Mouse (Mus musculus) liver, embryonic 13.5 days (tissue): Measurements from ENCODE around the gene Pfkfb4. TPM values are rescaled to one million over a fixed set of nuclear protein-coding genes. Genes with fewer than 3 reads are reported as not detected.

ENCODE experiments used
- ATAC-seq: fragments of 200-750 bp; cut with Nextera tagmentation; 2 replicates; pipeline ENCODE4 v1.8.0; 2017; ENCODE audit warnings: low read depth, mild to moderate bottlenecking, moderate number of reproducible peaks, moderate library complexity
- DNase-seq: peaks from one replicate; pipeline ENCODE4 v3.0.0; 2022
- H3K27ac ChIP-seq: fragments of 300-500 bp; sonication (generic); 2 replicates; pipeline ENCODE4 v1.5.1; 2015; ENCODE audit warnings: moderate library complexity, mild to moderate bottlenecking, inconsistent platforms
- H3K27me3 ChIP-seq: fragments of 300-500 bp; sonication (generic); 2 replicates; pipeline ENCODE4 v1.6.1; 2015; ENCODE audit warnings: mild to moderate bottlenecking, inconsistent platforms
- H3K36me3 ChIP-seq: fragments of 300-500 bp; sonication (generic); 2 replicates; pipeline ENCODE4 v1.6.1; 2015; ENCODE audit warnings: mild to moderate bottlenecking, inconsistent platforms
- H3K4me1 ChIP-seq: fragments of 300-500 bp; sonication (generic); replicated peaks from 2 replicates; pipeline ENCODE4 v1.6.1; 2015; ENCODE audit warnings: inconsistent platforms
- H3K4me2 ChIP-seq: fragments of 300-500 bp; sonication (generic); 2 replicates; pipeline ENCODE4 v1.6.1; 2015; ENCODE audit warnings: inconsistent platforms, mild to moderate bottlenecking, moderate library complexity
- H3K4me3 ChIP-seq: fragments of 300-500 bp; sonication (generic); replicated peaks from 2 replicates; pipeline ENCODE4 v1.5.1; 2015; ENCODE audit warnings: mild to moderate bottlenecking, inconsistent platforms
- H3K9ac ChIP-seq: fragments of 300-500 bp; sonication (generic); 2 replicates; pipeline ENCODE4 v1.6.1; 2015; ENCODE audit warnings: mild to moderate bottlenecking, inconsistent platforms
- H3K9me3 ChIP-seq: fragments of 300-500 bp; sonication (generic); replicated peaks from 2 replicates; pipeline ENCODE4 v1.6.1; 2016; ENCODE audit warnings: inconsistent platforms
- WGBS: fragments of 180-500 bp; shearing (Covaris S2); methylation state at CpG from one replicate; pipeline ENCODE4 v1.1.7; 2015; ENCODE audit not compliant: insufficient replicate concordance; 5-methylcytosine and 5-hydroxymethylcytosine counted together
- polyA plus RNA-seq: library from polyadenylated mRNA; unstranded; fragments of >200 nt; fragmentation: Nextera tagmentation; extraction: Ambion mirVana; gene quantifications from 2 replicates; pipeline ENCODE4 v1.2.1, GENCODE M21; 2015

The Pfkfb4 gene
- polyA plus RNA-seq, 1 experiment from 2014 or later: 2.3 TPM

DNA sequence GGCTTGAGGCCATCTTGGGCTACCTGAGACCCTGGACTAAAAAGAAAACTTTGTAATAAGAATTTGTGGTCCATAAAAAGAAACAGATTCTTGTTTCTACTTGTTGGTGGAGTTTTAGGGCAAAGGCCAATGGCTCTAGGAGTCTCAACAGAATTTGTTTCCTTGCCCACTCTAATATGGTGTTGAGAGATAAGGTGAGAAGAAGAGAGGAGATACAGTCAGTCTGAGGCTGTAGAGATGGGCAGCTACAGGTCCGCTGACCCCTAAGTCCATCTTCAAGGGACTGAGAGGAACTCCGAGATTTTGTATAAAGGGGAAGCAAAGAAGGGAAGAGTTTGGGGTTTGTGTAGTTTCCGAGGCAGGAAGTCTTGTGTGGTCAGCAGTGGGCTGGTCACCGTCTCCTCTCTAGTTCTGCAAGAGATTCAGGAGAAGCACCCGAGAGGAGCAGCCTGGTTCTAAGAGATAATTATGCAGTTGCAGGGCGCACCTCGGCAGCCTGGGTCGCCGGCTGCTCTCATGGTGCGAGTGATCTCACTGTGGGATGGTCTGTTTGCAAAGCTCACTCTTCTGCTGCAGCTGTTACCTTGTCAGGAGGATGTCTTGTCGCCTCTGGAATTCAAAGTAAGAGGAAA is 25.5 kb downstream of the Pfkfb4 start:
- H3K9ac ChIP-seq: peak overlapping the region; percentile 53
- peak; percentile 65 for DNase-seq
- H3K27ac ChIP-seq: peak overlapping the region; percentile 77
- peak overlapping the region; percentile 52 for H3K4me2 ChIP-seq
- H3K36me3 ChIP-seq: no peaks in the 10 kb centered on the region
- 9% methylated on average over 11 of the region's 11 CpGs for WGBS
- peak; percentile 90 for ATAC-seq
- peaks cover 42% of the 10 kb centered on the region for H3K4me1 ChIP-seq
- H3K9me3 ChIP-seq: no peaks in the 10 kb centered on the region
- H3K27me3 ChIP-seq: peaks cover 3% of the 10 kb centered on the region; the same call in 1 of the 2 replicates
- peak overlapping the region; percentile 5 for H3K4me3 ChIP-seq

DNA sequence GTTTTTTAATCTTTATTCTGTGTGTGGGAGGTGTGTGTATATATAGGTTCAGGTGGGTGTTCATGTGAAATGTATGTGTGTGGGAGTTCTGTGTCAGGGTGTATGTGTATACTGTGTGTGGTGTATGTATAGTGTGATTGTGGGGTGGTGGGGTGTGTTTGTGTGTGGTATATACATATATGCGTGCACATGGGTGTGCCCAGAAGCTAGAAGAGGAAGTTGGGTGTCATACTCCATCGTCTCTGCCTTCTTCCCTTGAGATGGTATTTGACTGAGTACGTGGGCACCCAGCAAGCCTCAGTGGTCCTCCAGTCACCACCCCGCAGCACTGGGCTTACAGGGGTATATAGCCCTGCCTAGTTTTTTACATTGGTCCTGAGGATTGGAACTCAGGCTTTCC is 29.9 kb downstream of the Pfkfb4 start:
- ATAC-seq (no peak), DNase-seq (no peak)
- H3K9ac ChIP-seq: no peak overlapping the region
- H3K27me3 ChIP-seq: no peaks in the 10 kb centered on the region; the same call in 1 of the 2 replicates
- H3K9me3 ChIP-seq: no peaks in the 10 kb centered on the region
- 46% methylated on average over 4 of the region's 4 CpGs for WGBS
- H3K4me1 ChIP-seq: peaks cover 20% of the 10 kb centered on the region
- H3K4me2 ChIP-seq: no peak overlapping the region
- no peak overlapping the region for H3K27ac ChIP-seq
- H3K36me3 ChIP-seq: no peaks in the 10 kb centered on the region
- no peak overlapping the region for H3K4me3 ChIP-seq

DNA sequence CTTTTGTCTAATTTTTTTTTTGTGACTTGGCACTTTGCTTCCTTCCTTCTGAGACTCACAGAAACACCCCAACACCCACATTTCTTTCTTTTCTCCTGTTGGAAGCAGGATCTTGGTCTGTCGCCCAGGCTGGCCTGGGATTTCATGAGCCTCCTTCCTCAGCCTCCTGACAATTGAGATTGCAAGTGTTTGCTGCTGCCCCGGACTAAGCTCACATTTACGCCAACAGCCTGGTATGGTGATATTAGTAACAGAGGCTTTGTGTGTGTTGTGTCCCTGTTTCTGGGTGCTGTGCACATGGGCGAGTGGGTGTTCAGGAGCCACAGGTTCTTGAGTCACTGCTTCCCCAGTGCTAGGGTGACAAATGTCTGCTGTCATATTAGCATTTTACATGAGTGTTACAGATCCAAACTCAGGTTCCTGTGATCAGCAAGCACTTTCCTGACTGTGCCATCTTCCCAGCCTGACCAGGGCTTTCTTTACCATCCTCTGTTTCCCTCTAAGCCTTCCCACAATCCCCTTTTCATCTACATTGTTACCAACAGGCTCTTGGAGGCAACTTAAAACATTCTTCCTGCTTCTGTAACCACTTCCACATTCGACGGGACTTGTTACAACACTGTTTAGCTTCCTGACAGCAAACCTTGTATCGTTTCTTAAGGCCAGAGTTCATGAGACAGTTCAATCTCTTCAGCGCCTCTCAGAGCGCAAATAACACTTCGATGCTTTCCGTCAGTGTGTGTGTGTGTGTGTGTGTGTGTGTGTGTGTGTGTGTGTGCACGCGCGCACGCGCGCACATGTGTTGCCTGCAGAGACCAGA is 31.5 kb downstream of the Pfkfb4 start:
- WGBS: 61% methylated on average over 17 of the region's 17 CpGs
- Histone ChIP-seq H3K27ac (no peak overlapping the region), H3K27me3 (no peaks in the 10 kb centered on the region; the same call in 1 of the 2 replicates), H3K9ac (no peak overlapping the region), H3K4me2 (no peak overlapping the region), H3K4me1 (peaks cover 3% of the 10 kb centered on the region), H3K9me3 (no peaks in the 10 kb centered on the region), H3K4me3 (no peak overlapping the region), H3K36me3 (no peaks in the 10 kb centered on the region)
- ATAC-seq (no peak), DNase-seq (no peak)

DNA sequence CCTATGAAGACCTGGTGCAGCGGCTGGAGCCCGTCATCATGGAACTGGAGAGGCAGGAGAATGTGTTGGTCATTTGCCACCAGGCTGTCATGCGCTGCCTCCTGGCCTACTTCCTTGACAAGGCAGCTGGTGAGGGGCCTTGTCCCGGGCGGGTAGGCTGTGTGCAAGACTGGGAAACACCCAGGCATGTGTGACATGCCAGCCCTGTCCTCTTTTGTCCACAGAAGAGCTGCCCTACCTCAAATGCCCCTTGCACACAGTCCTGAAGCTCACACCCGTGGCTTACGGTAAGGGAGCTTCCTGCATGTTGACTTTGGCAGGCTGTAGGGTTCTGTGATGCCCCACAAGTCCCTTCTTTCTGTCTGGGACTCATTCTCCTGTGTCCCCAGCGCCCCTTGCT is 35.9 kb downstream of the Pfkfb4 start:
- H3K4me2 ChIP-seq: no peak overlapping the region
- H3K36me3 ChIP-seq: no peaks in the 10 kb centered on the region
- H3K4me3 ChIP-seq: no peak overlapping the region
- ATAC-seq: no peak
- no peaks in the 10 kb centered on the region; the same call in 1 of the 2 replicates for H3K27me3 ChIP-seq
- no peak overlapping the region for H3K9ac ChIP-seq
- peaks cover 7% of the 10 kb centered on the region for H3K4me1 ChIP-seq
- H3K27ac ChIP-seq: no peak overlapping the region
- 61% methylated on average over 8 of the region's 8 CpGs for WGBS
- no peaks in the 10 kb centered on the region for H3K9me3 ChIP-seq
- no peak for DNase-seq

DNA sequence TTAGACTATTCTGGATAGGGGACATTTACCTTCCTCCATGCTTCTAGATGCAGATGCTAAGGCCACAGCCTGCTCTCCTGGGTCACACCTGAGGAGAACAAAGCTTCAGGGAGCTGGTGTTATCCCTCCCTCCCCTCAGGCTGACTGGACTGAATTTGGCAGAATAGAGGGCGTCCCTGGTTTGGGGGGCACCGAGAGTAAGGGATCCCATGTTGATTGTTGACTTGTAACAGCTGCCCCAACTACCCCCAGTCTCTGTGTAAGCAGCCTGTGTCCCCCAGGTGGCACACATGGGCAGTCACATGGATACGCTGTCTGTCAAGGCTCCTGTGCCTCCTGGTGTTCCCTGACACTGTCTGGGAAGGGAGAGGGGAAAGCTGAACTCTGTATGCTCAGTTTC is 36.8 kb downstream of the Pfkfb4 start:
- H3K27me3 ChIP-seq: no peaks in the 10 kb centered on the region; the same call in 1 of the 2 replicates
- no peak overlapping the region for H3K4me3 ChIP-seq
- no peak for DNase-seq
- peaks cover 13% of the 10 kb centered on the region for H3K4me1 ChIP-seq
- no peaks in the 10 kb centered on the region for H3K36me3 ChIP-seq
- ATAC-seq: no peak
- H3K27ac ChIP-seq: no peak overlapping the region
- no peaks in the 10 kb centered on the region for H3K9me3 ChIP-seq
- no peak overlapping the region for H3K4me2 ChIP-seq
- 72% methylated on average over 3 of the region's 3 CpGs for WGBS
- H3K9ac ChIP-seq: no peak overlapping the region

DNA sequence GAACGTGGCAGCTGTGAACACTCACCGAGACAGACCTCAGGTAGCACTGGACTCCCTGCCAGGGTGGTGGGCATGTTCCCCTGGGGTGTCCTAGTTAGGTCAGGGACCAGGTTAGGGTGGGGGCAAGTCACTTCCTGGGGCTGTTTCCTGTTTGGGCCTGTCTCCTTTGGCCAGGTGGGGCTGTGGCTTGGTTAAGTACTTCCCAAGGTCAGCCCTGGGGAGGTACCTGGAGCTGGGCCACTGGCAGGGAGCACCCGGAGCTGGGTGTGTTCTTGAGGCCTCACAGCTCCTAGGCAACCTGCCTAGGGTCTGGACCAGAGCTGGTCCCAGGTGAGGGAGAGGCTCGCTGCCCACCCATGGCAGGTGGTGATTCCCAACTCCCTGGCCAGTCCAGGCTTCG is 37.3 kb downstream of the Pfkfb4 start:
- no peak for ATAC-seq
- H3K4me2 ChIP-seq: no peak overlapping the region
- no peaks in the 10 kb centered on the region; the same call in 1 of the 2 replicates for H3K27me3 ChIP-seq
- H3K36me3 ChIP-seq: no peaks in the 10 kb centered on the region
- H3K9me3 ChIP-seq: no peaks in the 10 kb centered on the region
- no peak overlapping the region for H3K4me3 ChIP-seq
- H3K9ac ChIP-seq: no peak overlapping the region
- DNase-seq: no peak
- no peak overlapping the region for H3K27ac ChIP-seq
- H3K4me1 ChIP-seq: peaks cover 13% of the 10 kb centered on the region
- WGBS: 68% methylated on average over 5 of the region's 5 CpGs

DNA sequence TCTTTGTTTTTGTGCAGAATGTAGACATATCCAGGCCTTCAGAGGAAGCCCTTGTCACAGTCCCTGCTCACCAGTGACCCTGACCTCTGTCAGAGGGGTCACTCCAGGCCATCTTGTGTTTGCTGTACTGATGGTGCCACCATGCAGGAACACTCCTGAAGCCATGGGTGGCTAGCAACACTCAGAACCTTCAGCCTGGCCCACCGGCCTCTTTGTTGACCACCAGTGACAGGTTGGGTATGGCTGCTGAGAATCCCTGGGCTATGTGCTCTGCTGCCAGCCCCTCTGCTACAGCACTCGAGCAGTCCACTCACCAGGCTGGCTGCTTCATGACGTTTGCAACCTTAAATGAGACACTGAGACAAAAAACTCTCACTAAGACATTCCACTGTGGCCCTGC is 38.7 kb downstream of the Pfkfb4 start:
- H3K27ac ChIP-seq: no peak overlapping the region
- ATAC-seq (no peak), DNase-seq (no peak)
- peaks cover 13% of the 10 kb centered on the region for H3K4me1 ChIP-seq
- no peaks in the 10 kb centered on the region for H3K9me3 ChIP-seq
- no peaks in the 10 kb centered on the region; the same call in 1 of the 2 replicates for H3K27me3 ChIP-seq
- H3K36me3 ChIP-seq: no peaks in the 10 kb centered on the region
- no peak overlapping the region for H3K4me3 ChIP-seq
- H3K4me2 ChIP-seq: no peak overlapping the region
- 50% methylated on average over 3 of the region's 3 CpGs for WGBS
- H3K9ac ChIP-seq: no peak overlapping the region

DNA sequence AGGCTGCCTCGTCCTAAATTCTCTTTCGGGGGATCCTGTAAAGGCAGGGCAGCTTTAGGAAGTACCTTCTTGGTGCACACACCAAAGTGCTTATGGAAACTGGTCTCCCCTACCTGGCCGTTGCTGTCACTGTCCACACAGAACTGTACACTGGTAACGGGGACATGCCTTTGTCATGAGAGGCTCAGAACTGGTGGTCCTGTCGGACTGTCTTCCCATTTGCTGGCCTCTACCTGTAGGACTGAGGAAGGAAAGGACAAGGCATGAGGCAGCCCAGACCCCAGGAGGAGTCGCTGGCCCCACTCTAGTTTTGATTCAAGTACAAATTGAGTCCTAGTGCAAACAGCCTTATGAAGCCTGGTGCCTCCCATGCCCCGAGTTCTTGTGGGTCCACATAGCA is 39.4 kb downstream of the Pfkfb4 start:
- peaks cover 13% of the 10 kb centered on the region for H3K4me1 ChIP-seq
- no peaks in the 10 kb centered on the region; the same call in 1 of the 2 replicates for H3K27me3 ChIP-seq
- H3K9me3 ChIP-seq: no peaks in the 10 kb centered on the region
- no peak overlapping the region for H3K9ac ChIP-seq
- no peak for DNase-seq
- H3K27ac ChIP-seq: no peak overlapping the region
- H3K36me3 ChIP-seq: no peaks in the 10 kb centered on the region
- no peak overlapping the region for H3K4me3 ChIP-seq
- no peak overlapping the region for H3K4me2 ChIP-seq
- WGBS: 80% methylated on average over 7 of the region's 7 CpGs
- no peak for ATAC-seq

DNA sequence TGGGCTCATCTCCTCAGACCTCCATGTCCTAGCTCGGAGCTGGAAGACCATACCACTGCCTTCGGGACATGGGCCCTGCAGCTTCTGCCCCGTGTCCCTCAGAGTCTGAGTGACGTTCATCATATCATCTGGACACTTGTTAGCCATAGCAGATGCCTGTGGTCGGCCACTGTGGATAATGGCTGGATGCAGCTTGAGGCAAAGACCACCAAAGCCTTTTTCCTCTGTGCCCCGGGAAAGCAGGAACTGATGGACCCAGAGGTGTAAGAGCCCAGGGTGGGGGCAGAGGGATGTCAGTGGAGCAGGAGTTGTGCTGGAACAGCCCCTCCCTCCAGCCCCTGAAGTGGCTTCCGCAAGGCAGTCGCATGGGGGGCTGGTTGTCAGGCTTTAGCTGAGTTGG is 40.1 kb downstream of the Pfkfb4 start:
- no peak overlapping the region for H3K4me2 ChIP-seq
- no peak overlapping the region for H3K27ac ChIP-seq
- no peak overlapping the region for H3K9ac ChIP-seq
- no peaks in the 10 kb centered on the region for H3K36me3 ChIP-seq
- no peak for DNase-seq
- H3K9me3 ChIP-seq: no peaks in the 10 kb centered on the region
- H3K4me3 ChIP-seq: no peak overlapping the region
- peaks cover 13% of the 10 kb centered on the region for H3K4me1 ChIP-seq
- ATAC-seq: no peak
- 67% methylated on average over 8 of the region's 8 CpGs for WGBS
- H3K27me3 ChIP-seq: no peaks in the 10 kb centered on the region; the same call in 1 of the 2 replicates

DNA sequence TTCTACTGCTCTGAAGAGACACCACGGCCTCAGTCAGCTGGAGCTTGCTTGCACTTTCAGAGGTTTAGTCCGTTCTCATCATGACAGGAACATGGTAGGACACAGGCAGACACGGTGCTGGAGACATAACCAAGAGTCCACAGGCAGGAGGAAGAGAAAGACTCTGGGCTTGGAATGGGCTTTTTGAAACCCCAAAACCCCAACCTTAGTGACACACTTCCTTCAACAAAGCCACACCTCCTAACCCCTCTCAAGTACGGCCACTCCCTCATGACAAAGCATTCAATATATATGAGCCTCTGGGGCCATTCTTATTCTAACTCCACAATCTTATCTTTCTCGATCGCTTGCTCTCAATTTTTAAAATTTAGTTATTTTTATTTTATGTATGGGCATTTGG is 40.9 kb downstream of the Pfkfb4 start:
- no peak overlapping the region for H3K9ac ChIP-seq
- no peaks in the 10 kb centered on the region; the same call in 1 of the 2 replicates for H3K27me3 ChIP-seq
- DNase-seq: no peak
- 0 out of 2 replicates have a peak overlapping the region, but pooled peaks have one; percentile 10 for H3K4me2 ChIP-seq
- WGBS: 45% methylated on average over 6 of the region's 6 CpGs
- peak; percentile 68; the same call in 1 of the 2 replicates for ATAC-seq
- no peaks in the 10 kb centered on the region for H3K9me3 ChIP-seq
- H3K4me3 ChIP-seq: no peak overlapping the region
- H3K36me3 ChIP-seq: no peaks in the 10 kb centered on the region
- no peak overlapping the region; the same call in 1 of the 2 replicates for H3K27ac ChIP-seq
- peaks cover 13% of the 10 kb centered on the region for H3K4me1 ChIP-seq

DNA sequence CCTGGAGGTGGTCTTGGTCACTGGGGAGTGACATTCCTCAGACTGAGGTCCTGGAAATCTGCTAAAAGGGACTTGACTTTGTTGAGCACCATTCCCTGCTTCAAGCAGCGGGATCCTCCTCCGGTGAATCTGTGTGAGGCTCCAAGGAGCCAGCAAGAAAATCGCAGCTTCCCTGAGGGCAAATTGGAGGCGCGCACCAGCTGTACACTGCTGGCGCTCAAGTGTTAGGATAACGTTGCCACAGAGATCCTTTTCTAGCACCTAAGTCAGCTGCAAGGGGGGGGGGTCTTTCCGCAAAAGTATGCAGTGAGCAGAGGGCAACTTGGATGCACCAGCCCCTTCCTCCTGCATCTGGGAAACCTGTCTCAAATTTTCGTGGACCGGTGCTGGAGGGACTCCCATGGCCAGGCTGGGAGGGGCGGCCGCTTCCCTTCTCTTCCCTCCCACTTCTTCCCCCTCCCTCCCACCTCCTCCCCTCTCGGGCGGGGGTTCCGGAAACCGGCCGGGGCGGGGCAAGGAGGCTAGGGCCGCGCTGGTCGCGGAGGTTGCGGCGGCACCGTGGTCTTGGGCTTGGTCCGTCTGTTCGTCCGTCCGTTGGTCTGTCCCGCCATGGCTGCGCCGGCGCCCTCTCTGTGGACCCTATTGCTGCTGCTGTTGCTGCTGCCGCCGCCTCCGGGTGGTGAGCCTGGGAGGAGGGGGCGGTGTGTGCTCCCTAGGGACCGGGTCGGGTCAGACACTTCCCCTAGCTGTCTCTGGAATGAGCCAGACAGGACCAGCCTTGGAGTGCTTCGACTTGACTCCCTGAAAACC is 46.7 kb downstream of the Pfkfb4 start, which contains the start of gene Shisa5:
TSS of gene Shisa5 (plus strand) at position 480 of the 810 bp plus-strand sequence.
- peak within 1 kb of the TSS; percentile 62 for H3K4me3 ChIP-seq
- H3K9ac ChIP-seq: peak within 1 kb of the TSS; percentile 42
- ATAC-seq (peak; percentile 81), DNase-seq (peak; percentile 45)
- peaks cover 19% of the 10 kb centered on the region for H3K27me3 ChIP-seq
- no peak within 1 kb of the TSS for H3K27ac ChIP-seq
- WGBS: 1% methylated on average over 40 of the region's 40 CpGs
- peaks cover 34% of the 10 kb centered on the region for H3K4me1 ChIP-seq
- no peaks in the 10 kb centered on the region for H3K9me3 ChIP-seq
- peak within 1 kb of the TSS; percentile 74 for H3K4me2 ChIP-seq
- H3K36me3 ChIP-seq: no peaks in the 10 kb centered on the region
